Mouse (Mus musculus): Measurements from ENCODE around the gene Tnip1. TPM values are rescaled to one million over a fixed set of nuclear protein-coding genes. Genes with fewer than 3 reads are reported as not detected.

The Tnip1 gene
- polyA plus RNA-seq, 1 experiment from 2014 or later: 20.3 TPM

GRCm38 (mm10) chr11:54954716-54955115 lies 8.0 kb downstream of the Tnip1 start:
- Histone ChIP-seq H3K9me3 (replicated peaks) (no peaks in the 10 kb centered on the region), H3K4me1 (replicated peaks) (peaks cover 55% of the 10 kb centered on the region), H3K27ac (no peak overlapping the region), H3K9ac (0 out of 2 replicates have a peak overlapping the region, but pooled peaks have one; percentile 76), H3K4me3 (no peak overlapping the region), H3K4me2 (peak overlapping the region; percentile 75; the same call in 1 of the 2 replicates), H3K27me3 (no peaks in the 10 kb centered on the region), H3K36me3 (no peaks in the 10 kb centered on the region)
- no peak for ATAC-seq (replicated peaks; ENCODE audit: insufficient number of reproducible peaks, insufficient read depth, low FRiP score, low read depth)
- 78% methylated on average over 8 of the region's 8 CpGs for WGBS

GRCm38 (mm10) chr11:54953993-54954446 lies 8.7 kb downstream of the Tnip1 start:
- H3K27ac ChIP-seq: no peak overlapping the region
- H3K4me2 ChIP-seq: no peak overlapping the region
- no peaks in the 10 kb centered on the region for H3K9me3 ChIP-seq (replicated peaks)
- ATAC-seq (replicated peaks; ENCODE audit: insufficient number of reproducible peaks, insufficient read depth, low FRiP score, low read depth): no peak
- H3K4me1 ChIP-seq (replicated peaks): peaks cover 51% of the 10 kb centered on the region
- H3K36me3 ChIP-seq: no peaks in the 10 kb centered on the region
- no peaks in the 10 kb centered on the region for H3K27me3 ChIP-seq
- no peak overlapping the region for H3K9ac ChIP-seq
- WGBS: 54% methylated on average over 9 of the region's 9 CpGs
- H3K4me3 ChIP-seq: no peak overlapping the region

GRCm38 (mm10) chr11:54952651-54953050 lies 10.1 kb downstream of the Tnip1 start:
- H3K4me2 ChIP-seq: no peak overlapping the region
- H3K4me3 ChIP-seq: no peak overlapping the region
- no peaks in the 10 kb centered on the region for H3K27me3 ChIP-seq
- H3K9me3 ChIP-seq (replicated peaks): no peaks in the 10 kb centered on the region
- 47% methylated on average over 6 of the region's 6 CpGs for WGBS
- ATAC-seq (replicated peaks; ENCODE audit: insufficient number of reproducible peaks, insufficient read depth, low FRiP score, low read depth): no peak
- H3K27ac ChIP-seq: no peak overlapping the region
- H3K36me3 ChIP-seq: no peaks in the 10 kb centered on the region
- peak overlapping the region; percentile 19; the same call in 1 of the 2 replicates for H3K9ac ChIP-seq
- peaks cover 50% of the 10 kb centered on the region for H3K4me1 ChIP-seq (replicated peaks)

GRCm38 (mm10) chr11:54950684-54951083 lies 12.0 kb downstream of the Tnip1 start:
- H3K9ac ChIP-seq: no peak overlapping the region
- no peak for ATAC-seq (replicated peaks; ENCODE audit: insufficient number of reproducible peaks, insufficient read depth, low FRiP score, low read depth)
- peaks cover 5% of the 10 kb centered on the region; the same call in 1 of the 2 replicates for H3K36me3 ChIP-seq
- no peak overlapping the region for H3K4me2 ChIP-seq
- peaks cover 46% of the 10 kb centered on the region for H3K4me1 ChIP-seq (replicated peaks)
- no peak overlapping the region for H3K27ac ChIP-seq
- no peaks in the 10 kb centered on the region for H3K9me3 ChIP-seq (replicated peaks)
- no peaks in the 10 kb centered on the region for H3K27me3 ChIP-seq
- no peak overlapping the region for H3K4me3 ChIP-seq
- 72% methylated on average over 6 of the region's 6 CpGs for WGBS

- no peak for ATAC-seq (replicated peaks; ENCODE audit: insufficient number of reproducible peaks, insufficient read depth, low FRiP score, low read depth)
- Histone ChIP-seq H3K4me2 (no peak overlapping the region), H3K27me3 (no peaks in the 10 kb centered on the region), H3K36me3 (peaks cover 5% of the 10 kb centered on the region; the same call in 1 of the 2 replicates), H3K4me1 (replicated peaks) (peaks cover 41% of the 10 kb centered on the region), H3K27ac (no peak overlapping the region), H3K9me3 (replicated peaks) (no peaks in the 10 kb centered on the region), H3K9ac (no peak overlapping the region), H3K4me3 (no peak overlapping the region)
- WGBS: 38% methylated on average over 1 of the region's 1 CpGs
Measured at GRCm38 (mm10) chr11:54949717-54950116, 13.0 kb downstream of the Tnip1 start.

GRCm38 (mm10) chr11:54944702-54945101 lies 18.0 kb downstream of the Tnip1 start:
- peaks cover 5% of the 10 kb centered on the region; the same call in 1 of the 2 replicates for H3K36me3 ChIP-seq
- WGBS: 73% methylated on average over 3 of the region's 3 CpGs

GRCm38 (mm10) chr11:54940056-54940455 lies 22.7 kb downstream of the Tnip1 start:
- no peaks in the 10 kb centered on the region for H3K9me3 ChIP-seq (replicated peaks)
- H3K9ac ChIP-seq: no peak overlapping the region
- H3K27me3 ChIP-seq: no peaks in the 10 kb centered on the region
- H3K27ac ChIP-seq: no peak overlapping the region
- peaks cover 15% of the 10 kb centered on the region; the same call in 1 of the 2 replicates for H3K36me3 ChIP-seq
- 76% methylated on average over 7 of the region's 7 CpGs for WGBS
- no peak overlapping the region for H3K4me3 ChIP-seq
- ATAC-seq (replicated peaks; ENCODE audit: insufficient number of reproducible peaks, insufficient read depth, low FRiP score, low read depth): no peak
- H3K4me2 ChIP-seq: no peak overlapping the region
- H3K4me1 ChIP-seq (replicated peaks): peaks cover 28% of the 10 kb centered on the region

More at GRCm38 (mm10) chr11:54944702-54945101, 18.0 kb downstream of the Tnip1 start:
- H3K4me2 ChIP-seq: no peak overlapping the region
- no peaks in the 10 kb centered on the region for H3K9me3 ChIP-seq (replicated peaks)
- H3K27me3 ChIP-seq: no peaks in the 10 kb centered on the region
- peaks cover 17% of the 10 kb centered on the region; the same call in 1 of the 2 replicates for H3K4me1 ChIP-seq (replicated peaks)
- no peak overlapping the region for H3K4me3 ChIP-seq
- H3K27ac ChIP-seq: no peak overlapping the region
- H3K9ac ChIP-seq: no peak overlapping the region
- ATAC-seq (replicated peaks; ENCODE audit: insufficient number of reproducible peaks, insufficient read depth, low FRiP score, low read depth): no peak

- ATAC-seq (replicated peaks; ENCODE audit: insufficient number of reproducible peaks, insufficient read depth, low FRiP score, low read depth): no peak
- no peak overlapping the region for H3K27ac ChIP-seq
- H3K4me1 ChIP-seq (replicated peaks): peaks cover 28% of the 10 kb centered on the region
- H3K27me3 ChIP-seq: no peaks in the 10 kb centered on the region
- H3K9ac ChIP-seq: no peak overlapping the region
- 72% methylated on average over 8 of the region's 8 CpGs for WGBS
- H3K4me3 ChIP-seq: no peak overlapping the region
- H3K36me3 ChIP-seq: peaks cover 16% of the 10 kb centered on the region; the same call in 1 of the 2 replicates
- no peak overlapping the region for H3K4me2 ChIP-seq
- H3K9me3 ChIP-seq (replicated peaks): no peaks in the 10 kb centered on the region
Measured at GRCm38 (mm10) chr11:54939501-54939900, 23.2 kb downstream of the Tnip1 start.

- H3K9me3 ChIP-seq (replicated peaks): no peaks in the 10 kb centered on the region
- H3K4me3 ChIP-seq: no peak overlapping the region
- 72% methylated on average over 3 of the region's 3 CpGs for WGBS
- ATAC-seq (replicated peaks; ENCODE audit: insufficient number of reproducible peaks, insufficient read depth, low FRiP score, low read depth): no peak
- H3K36me3 ChIP-seq: peaks cover 36% of the 10 kb centered on the region
- H3K4me2 ChIP-seq: no peak overlapping the region
- no peaks in the 10 kb centered on the region for H3K27me3 ChIP-seq
- H3K27ac ChIP-seq: no peak overlapping the region
- H3K9ac ChIP-seq: no peak overlapping the region
- H3K4me1 ChIP-seq (replicated peaks): peaks cover 22% of the 10 kb centered on the region
Measured at GRCm38 (mm10) chr11:54936771-54937140, 26.0 kb downstream of the Tnip1 start.

GRCm38 (mm10) chr11:54936035-54936770 lies 26.5 kb downstream of the Tnip1 start:
- no peaks in the 10 kb centered on the region for H3K9me3 ChIP-seq (replicated peaks)
- WGBS: 33% methylated on average over 12 of the region's 12 CpGs
- H3K36me3 ChIP-seq: peaks cover 38% of the 10 kb centered on the region
- no peak for ATAC-seq (replicated peaks; ENCODE audit: insufficient number of reproducible peaks, insufficient read depth, low FRiP score, low read depth)
- no peak overlapping the region for H3K4me3 ChIP-seq
- no peaks in the 10 kb centered on the region for H3K27me3 ChIP-seq
- H3K4me1 ChIP-seq (replicated peaks): peaks cover 22% of the 10 kb centered on the region
- H3K4me2 ChIP-seq: no peak overlapping the region
- no peak overlapping the region; the same call in 1 of the 2 replicates for H3K27ac ChIP-seq
- no peak overlapping the region for H3K9ac ChIP-seq

GRCm38 (mm10) chr11:54934198-54934597 lies 28.5 kb downstream of the Tnip1 start:
- Histone ChIP-seq H3K9me3 (replicated peaks) (no peaks in the 10 kb centered on the region), H3K27me3 (no peaks in the 10 kb centered on the region), H3K4me1 (replicated peaks) (peaks cover 22% of the 10 kb centered on the region), H3K4me2 (no peak overlapping the region), H3K4me3 (no peak overlapping the region), H3K9ac (no peak overlapping the region), H3K36me3 (peaks cover 49% of the 10 kb centered on the region), H3K27ac (no peak overlapping the region)
- ATAC-seq (replicated peaks; ENCODE audit: insufficient number of reproducible peaks, insufficient read depth, low FRiP score, low read depth): no peak
- WGBS: 88% methylated on average over 7 of the region's 7 CpGs

- Histone ChIP-seq H3K4me2 (no peak overlapping the region), H3K27me3 (no peaks in the 10 kb centered on the region), H3K9me3 (replicated peaks) (no peaks in the 10 kb centered on the region), H3K4me1 (replicated peaks) (peaks cover 22% of the 10 kb centered on the region), H3K4me3 (no peak overlapping the region), H3K9ac (no peak overlapping the region), H3K36me3 (peaks cover 58% of the 10 kb centered on the region), H3K27ac (no peak overlapping the region)
- 90% methylated on average over 6 of the region's 6 CpGs for WGBS
- ATAC-seq (replicated peaks; ENCODE audit: insufficient number of reproducible peaks, insufficient read depth, low FRiP score, low read depth): no peak
Measured at GRCm38 (mm10) chr11:54932540-54932939, 30.2 kb downstream of the Tnip1 start.
